Mouse (Mus musculus): ENCODE measurements at regions not wholly inside any gene's neighbourhood (a gene's known extent, or its start where the extent isn't known, plus 50 kb on each side); places are given as distances from the start of the nearest gene placed in this dataset.

GRCm38 (mm10) chr1:72963449-72963848, 52.3 kb downstream of the Tnp1 start:
- DNase-seq = peak; percentile 40

GRCm38 (mm10) chr1:72960241-72960653, 55.5 kb downstream of the Tnp1 start:
- DNase-seq = no peak

- no peak for DNase-seq
Measured at GRCm38 (mm10) chr1:72955387-72955786, 60.3 kb downstream of the Tnp1 start.

GRCm38 (mm10) chr1:72952896-72953295, 62.8 kb downstream of the Tnp1 start:
- no peak for DNase-seq

GRCm38 (mm10) chr1:72951802-72952201, 63.9 kb downstream of the Tnp1 start:
- no peak for DNase-seq

GRCm38 (mm10) chr1:72951365-72951764, 64.3 kb downstream of the Tnp1 start:
- no peak for DNase-seq

GRCm38 (mm10) chr1:72946235-72946634, 69.5 kb downstream of the Tnp1 start:
- DNase-seq = no peak

GRCm38 (mm10) chr1:72945750-72946102, 70.0 kb downstream of the Tnp1 start:
- DNase-seq = no peak

- no peak for DNase-seq
Measured at GRCm38 (mm10) chr1:72944805-72945749, 70.4 kb upstream of the Igfbp5 start.

- DNase-seq = no peak
Measured at GRCm38 (mm10) chr1:72944221-72944620, 69.5 kb upstream of the Igfbp5 start.

- DNase-seq = no peak
Measured at GRCm38 (mm10) chr1:72943082-72943481, 68.4 kb upstream of the Igfbp5 start.

- no peak for DNase-seq
Measured at GRCm38 (mm10) chr1:72942351-72942750, 67.7 kb upstream of the Igfbp5 start.

- no peak for DNase-seq
Measured at GRCm38 (mm10) chr1:72939948-72940347, 65.3 kb upstream of the Igfbp5 start.

- DNase-seq = no peak
Measured at GRCm38 (mm10) chr1:72936681-72937465, 62.2 kb upstream of the Igfbp5 start.

- no peak for DNase-seq
Measured at GRCm38 (mm10) chr1:72936231-72936630, 61.5 kb upstream of the Igfbp5 start.

- DNase-seq = no peak
Measured at GRCm38 (mm10) chr1:72935084-72935483, 60.4 kb upstream of the Igfbp5 start.

GRCm38 (mm10) chr1:72929774-72930173, 55.1 kb upstream of the Igfbp5 start:
- no peak for DNase-seq

All from liver (tissue).